Mouse (Mus musculus) brain, embryonic 14.5 days (tissue): ENCODE data around the gene H2-Ab1. TPM values are rescaled to one million over a fixed set of nuclear protein-coding genes. Genes with fewer than 3 reads are reported as not detected.

Experiments used
- DNase-seq: peaks from one replicate; pipeline ENCODE4 v3.0.0-alpha.2; 2011; ENCODE audit warnings: low read depth
- CTCF ChIP-seq: fragments of 200-500 bp; IDR thresholded peaks from 2 replicates; pipeline ENCODE4 v1.5.1; 2012; ENCODE audit warnings: inconsistent platforms, mild to moderate bottlenecking, moderate library complexity, borderline replicate concordance; ENCODE audit not compliant: insufficient read depth, insufficient read length; ENCODE audit errors: extremely low read depth
- POLR2A ChIP-seq: fragments of 200-500 bp; IDR thresholded peaks from 2 replicates; pipeline ENCODE4 v1.6.1; 2012; ENCODE audit warnings: mild to moderate bottlenecking, inconsistent platforms, borderline replicate concordance; ENCODE audit not compliant: poor library complexity, insufficient read depth, insufficient read length, severe bottlenecking; ENCODE audit errors: extremely low read depth
- polyA plus RNA-seq: library from polyadenylated mRNA; depleted of rRNA; stranded (reverse); fragments of >200 nt; gene quantifications from 2 replicates; pipeline ENCODE4 v1.2.3, GENCODE M21; 2012; rRNA removed

H2-Ab1 gene
- polyA plus RNA-seq, 1 experiment, result 1.4 TPM

GRCm38 (mm10) chr17:34314286-34314685, 56.8 kb downstream of the H2-Ab1 start:
- TF ChIP-seq POLR2A, result no peak
- no peak for TF ChIP-seq CTCF
- DNase-seq, result no peak

- no peak for DNase-seq
- TF ChIP-seq CTCF (no peak), POLR2A (no peak)
Observed at GRCm38 (mm10) chr17:34315512-34315911, 58.0 kb downstream of the H2-Ab1 start.

- TF ChIP-seq POLR2A (no peak), CTCF (no peak)
Observed at GRCm38 (mm10) chr17:34316697-34317096, 59.2 kb downstream of the H2-Ab1 start.

GRCm38 (mm10) chr17:34317275-34317674, 59.8 kb downstream of the H2-Ab1 start:
- TF ChIP-seq CTCF (no peak), POLR2A (no peak)

More at GRCm38 (mm10) chr17:34316697-34317096, 59.2 kb downstream of the H2-Ab1 start:
- no peak for DNase-seq

More at GRCm38 (mm10) chr17:34317275-34317674, 59.8 kb downstream of the H2-Ab1 start:
- no peak for DNase-seq

Other genes starting within 250 kb of the H2-Ab1 start
- 58.8 and 68.8 TPM in 2 replicates for gene Ring1, start 233.0 kb upstream of the H2-Ab1 start, polyA plus RNA-seq
- 88.8 and 156 TPM in 2 replicates for gene H2-Ke6, start 229.6 kb upstream of the H2-Ab1 start, polyA plus RNA-seq
- 133 and 138 TPM in 2 replicates for gene Slc39a7, start 226.0 kb upstream of the H2-Ab1 start, polyA plus RNA-seq
- gene Rxrb, start 225.9 kb upstream of the H2-Ab1 start, polyA plus RNA-seq, result 83.9 and 97.4 TPM in 2 replicates
- 11.5 and 11.8 TPM in 2 replicates for gene Col11a2, start 218.3 kb upstream of the H2-Ab1 start, polyA plus RNA-seq
- 0.07 and 0.20 TPM in 2 replicates for gene H2-Oa, start 165.3 kb upstream of the H2-Ab1 start, polyA plus RNA-seq
- gene H2-DMa, start 138.1 kb upstream of the H2-Ab1 start, polyA plus RNA-seq, result 12.0 and 16.4 TPM in 2 replicates
- 186 and 256 TPM in 2 replicates for gene Brd2, start 135.1 kb upstream of the H2-Ab1 start, polyA plus RNA-seq
- 0.18 and 0.40 TPM in 2 replicates for gene H2-DMb2, start 114.4 kb upstream of the H2-Ab1 start, polyA plus RNA-seq
- gene H2-DMb1, start 104.6 kb upstream of the H2-Ab1 start, polyA plus RNA-seq, result 0.82 and 1.1 TPM in 2 replicates
- gene Tap1, start 70.1 kb upstream of the H2-Ab1 start, polyA plus RNA-seq, result 1.8 and 2.1 TPM in 2 replicates
- gene Psmb9, start 69.9 kb upstream of the H2-Ab1 start, polyA plus RNA-seq, result 0.86 and 1.1 TPM in 2 replicates
- 2.0 and 2.4 TPM in 2 replicates for gene Psmb8, start 60.0 kb upstream of the H2-Ab1 start, polyA plus RNA-seq
- 0.93 and 1.1 TPM in 2 replicates for gene Tap2, start 54.2 kb upstream of the H2-Ab1 start, polyA plus RNA-seq
- gene H2-Ob, start 18.8 kb upstream of the H2-Ab1 start, polyA plus RNA-seq, result 0.04 and 0.11 TPM in 2 replicates
- 0.50 and 0.51 TPM in 2 replicates for gene H2-Aa, start 30.1 kb downstream of the H2-Ab1 start, polyA plus RNA-seq
- 0.93 and 1.6 TPM in 2 replicates for gene H2-Eb1, start 48.2 kb downstream of the H2-Ab1 start, polyA plus RNA-seq
- 0.09 and 0.18 TPM in 2 replicates for gene H2-Eb2, start 68.0 kb downstream of the H2-Ab1 start, polyA plus RNA-seq
- gene Btnl2, start 97.1 kb downstream of the H2-Ab1 start, polyA plus RNA-seq, result 0.03 TPM in 2 replicates
- gene Btnl1, start 119.4 kb downstream of the H2-Ab1 start, polyA plus RNA-seq, result not detected in 2 replicates
- gene BC051142, start 141.1 kb downstream of the H2-Ab1 start, polyA plus RNA-seq, result 9.9 and 10.4 TPM in 2 replicates
- not detected in 2 replicates for gene Btnl4, start 219.6 kb downstream of the H2-Ab1 start, polyA plus RNA-seq